Mouse (Mus musculus) bone marrow, adult 2 months (tissue): ENCODE data around the gene Rpp21.
A peak's percentile ranks its signal among the peaks of the same experiment; 100 is the strongest.

Experiments
- CTCF ChIP-seq: fragments of 200-500 bp; IDR thresholded peaks from 2 replicates; pipeline ENCODE4 v1.5.1; 2011; ENCODE audit warnings: low read length, control low read depth; ENCODE audit not compliant: control insufficient read depth, insufficient read depth
- POLR2A ChIP-seq: fragments of 200-500 bp; IDR thresholded peaks from 2 replicates; pipeline ENCODE4 v1.6.1; 2011; ENCODE audit warnings: low read depth, mild to moderate bottlenecking, control low read depth, low read length, borderline replicate concordance; ENCODE audit not compliant: control insufficient read depth

GRCm38 (mm10) chr17:36226921-36227320 lies 30.9 kb downstream of the Rpp21 start:
- no peak for TF ChIP-seq POLR2A
- TF ChIP-seq CTCF = 0 out of 2 replicates have a peak, but pooled peaks have one; percentile 6
